Mouse (Mus musculus): ENCODE results near the gene Dlx6. TPM values are rescaled to one million over a fixed set of nuclear protein-coding genes. Genes with fewer than 3 reads are reported as not detected.

Gene Dlx6
- 4.4 and 5.8 TPM in 2 replicates for polyA plus RNA-seq (2014; fragmentation: Nextera tagmentation; extraction: Ambion mirVana)

DNA sequence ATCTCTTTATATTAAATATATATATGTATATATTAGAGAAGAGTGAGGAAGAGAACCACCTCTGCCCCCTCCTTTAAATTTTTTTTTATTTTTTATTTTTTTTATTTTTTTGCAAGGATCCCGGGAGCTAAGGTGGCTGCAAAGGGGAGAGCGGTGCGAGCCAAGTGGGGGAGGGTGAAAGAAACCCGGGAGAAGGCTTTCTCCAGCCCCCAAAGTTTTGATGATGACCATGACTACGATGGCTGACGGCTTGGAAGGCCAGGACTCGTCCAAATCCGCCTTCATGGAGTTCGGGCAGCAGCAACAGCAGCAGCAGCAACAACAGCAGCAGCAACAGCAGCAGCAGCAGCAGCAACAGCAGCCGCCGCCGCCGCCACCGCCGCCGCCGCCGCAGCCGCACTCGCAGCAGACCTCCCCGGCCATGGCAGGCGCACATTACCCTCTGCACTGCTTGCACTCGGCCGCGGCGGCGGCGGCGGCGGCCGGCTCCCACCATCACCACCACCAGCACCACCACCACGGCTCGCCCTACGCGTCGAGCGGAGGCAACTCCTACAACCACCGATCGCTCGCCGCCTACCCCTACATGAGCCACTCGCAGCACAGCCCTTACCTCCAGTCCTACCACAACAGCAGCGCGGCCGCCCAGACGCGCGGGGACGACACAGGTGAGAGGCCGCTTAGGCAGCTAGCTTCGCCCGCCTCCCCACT is at the start of gene Dlx6:
Dlx6 (plus strand) TSS at position 175 of the 711 bp plus-strand sequence.
- no peaks in the 10 kb centered on the region for H3K36me3 ChIP-seq (ENCODE audit: control insufficient read depth, insufficient read depth, low read length)
- ATAC-seq (peak; percentile 44), DNase-seq (ENCODE audit: low spot score) (no peak)
- no peaks in the 10 kb centered on the region; the same call in 1 of the 2 replicates for H3K4me1 ChIP-seq (ENCODE audit: control insufficient read depth, insufficient read depth, low read length)
- H3K4me2 ChIP-seq (ENCODE audit: low read length), result peak within 1 kb of the TSS; percentile 65
- peak within 1 kb of the TSS; percentile 86 for H3K9ac ChIP-seq (ENCODE audit: low read length)
- H3K27me3 ChIP-seq (replicated peaks; ENCODE audit: control insufficient read depth, insufficient read depth, low read length), result peaks cover 45% of the 10 kb centered on the region
- under 1% methylated on average over 37 of the region's 52 CpGs for WGBS
- H3K27ac ChIP-seq (ENCODE audit: low read depth, low read length), result peak within 1 kb of the TSS; percentile 98
- no peaks in the 10 kb centered on the region for H3K9me3 ChIP-seq (replicated peaks; ENCODE audit: control insufficient read depth, low read length)
- peak within 1 kb of the TSS; percentile 50 for H3K4me3 ChIP-seq (ENCODE audit: low read depth, low read length)

DNA sequence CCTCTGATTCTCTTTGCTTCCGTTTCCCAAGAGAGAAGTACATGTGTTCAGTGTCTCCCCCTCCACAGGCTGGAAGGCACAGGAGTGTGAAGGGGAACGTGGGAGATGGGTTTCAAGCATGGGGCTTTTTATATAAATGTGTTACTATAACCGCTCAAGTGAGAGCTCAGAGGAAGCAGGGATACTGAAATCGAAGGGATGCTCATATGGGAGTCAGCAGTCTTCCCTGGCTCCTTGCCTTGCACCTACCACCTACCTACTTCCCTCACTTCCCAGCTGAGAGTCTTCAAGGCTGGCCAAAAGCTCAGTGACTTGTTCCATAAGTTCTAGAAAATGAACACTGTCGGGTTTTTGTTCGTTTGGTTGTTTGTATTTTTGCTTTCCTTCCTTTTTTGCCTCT is 46.3 kb upstream of the Dlx6 start:
- H3K27ac ChIP-seq (ENCODE audit: low read depth, low read length), result no peak overlapping the region

GRCm38 (mm10) chr6:6818036-6818788 is 44.9 kb upstream of the Dlx6 start:
- ATAC-seq (no peak), DNase-seq (ENCODE audit: low spot score) (no peak)
- Histone ChIP-seq H3K27ac (ENCODE audit: low read depth, low read length) (no peak overlapping the region), H3K4me1 (ENCODE audit: control insufficient read depth, insufficient read depth, low read length) (no peaks in the 10 kb centered on the region), H3K36me3 (ENCODE audit: control insufficient read depth, insufficient read depth, low read length) (peaks cover 1% of the 10 kb centered on the region; the same call in 1 of the 2 replicates), H3K9ac (ENCODE audit: low read length) (no peak overlapping the region), H3K27me3 (replicated peaks; ENCODE audit: control insufficient read depth, insufficient read depth, low read length) (no peaks in the 10 kb centered on the region), H3K4me3 (ENCODE audit: low read depth, low read length) (no peak overlapping the region), H3K4me2 (ENCODE audit: low read length) (no peak overlapping the region), H3K9me3 (replicated peaks; ENCODE audit: control insufficient read depth, low read length) (no peaks in the 10 kb centered on the region)
- WGBS, result 58% methylated on average over 9 of the region's 9 CpGs

More for the DNA sequence above, 46.3 kb upstream of the Dlx6 start:
- WGBS, result 80% methylated on average over 6 of the region's 6 CpGs
- ATAC-seq, result no peak
- H3K4me2 ChIP-seq (ENCODE audit: low read length), result no peak overlapping the region
- H3K9me3 ChIP-seq (replicated peaks; ENCODE audit: control insufficient read depth, low read length), result no peaks in the 10 kb centered on the region
- DNase-seq (ENCODE audit: low spot score), result no peak
- no peaks in the 10 kb centered on the region for H3K27me3 ChIP-seq (replicated peaks; ENCODE audit: control insufficient read depth, insufficient read depth, low read length)
- H3K4me1 ChIP-seq (ENCODE audit: control insufficient read depth, insufficient read depth, low read length), result no peaks in the 10 kb centered on the region
- no peak overlapping the region for H3K4me3 ChIP-seq (ENCODE audit: low read depth, low read length)
- no peaks in the 10 kb centered on the region for H3K36me3 ChIP-seq (ENCODE audit: control insufficient read depth, insufficient read depth, low read length)
- no peak overlapping the region for H3K9ac ChIP-seq (ENCODE audit: low read length)

- Histone ChIP-seq H3K27ac (ENCODE audit: low read depth, low read length) (no peak overlapping the region), H3K4me1 (ENCODE audit: control insufficient read depth, insufficient read depth, low read length) (no peaks in the 10 kb centered on the region), H3K9me3 (replicated peaks; ENCODE audit: control insufficient read depth, low read length) (no peaks in the 10 kb centered on the region), H3K4me2 (ENCODE audit: low read length) (peak overlapping the region; percentile 6; the same call in 1 of the 2 replicates), H3K36me3 (ENCODE audit: control insufficient read depth, insufficient read depth, low read length) (peaks cover 5% of the 10 kb centered on the region; the same call in 1 of the 2 replicates), H3K9ac (ENCODE audit: low read length) (no peak overlapping the region), H3K27me3 (replicated peaks; ENCODE audit: control insufficient read depth, insufficient read depth, low read length) (no peaks in the 10 kb centered on the region), H3K4me3 (ENCODE audit: low read depth, low read length) (no peak overlapping the region)
- ATAC-seq, result peak; percentile 8; the same call in 1 of the 2 replicates
- 9% methylated on average over 7 of the region's 7 CpGs for WGBS
- no peak for DNase-seq (ENCODE audit: low spot score)
These were observed 44.0 kb upstream of the Dlx6 start for GRCm38 (mm10) chr6:6819134-6819533.

DNA sequence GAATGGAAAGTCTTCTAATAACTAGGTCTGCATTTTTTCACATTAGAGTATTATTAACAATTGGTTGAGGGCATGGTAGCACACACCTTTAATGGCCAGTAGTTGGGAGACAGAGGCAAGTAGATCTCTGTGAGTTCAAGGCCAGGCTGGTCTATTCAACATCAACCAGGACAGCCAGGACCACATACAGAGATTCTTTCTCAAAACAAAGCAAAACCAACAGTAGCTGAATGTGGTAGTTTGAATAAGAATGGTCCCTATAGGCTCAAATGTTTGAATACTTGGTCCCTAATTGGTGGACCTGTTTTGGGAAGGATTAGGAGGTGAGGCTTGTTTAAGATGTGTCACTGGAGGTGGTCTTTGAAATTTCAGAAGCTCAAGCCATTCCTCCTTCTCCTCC is 37.8 kb upstream of the Dlx6 start:
- Histone ChIP-seq H3K4me3 (ENCODE audit: low read depth, low read length) (no peak overlapping the region), H3K9me3 (replicated peaks; ENCODE audit: control insufficient read depth, low read length) (no peaks in the 10 kb centered on the region), H3K27ac (ENCODE audit: low read depth, low read length) (no peak overlapping the region), H3K4me1 (ENCODE audit: control insufficient read depth, insufficient read depth, low read length) (no peaks in the 10 kb centered on the region), H3K4me2 (ENCODE audit: low read length) (no peak overlapping the region), H3K27me3 (replicated peaks; ENCODE audit: control insufficient read depth, insufficient read depth, low read length) (no peaks in the 10 kb centered on the region), H3K9ac (ENCODE audit: low read length) (no peak overlapping the region), H3K36me3 (ENCODE audit: control insufficient read depth, insufficient read depth, low read length) (peaks cover 5% of the 10 kb centered on the region; the same call in 1 of the 2 replicates)
- ATAC-seq (no peak), DNase-seq (ENCODE audit: low spot score) (no peak)

GRCm38 (mm10) chr6:6826861-6827260 is 36.3 kb upstream of the Dlx6 start:
- 100% methylated on average over 1 of the region's 1 CpGs for WGBS

GRCm38 (mm10) chr6:6830446-6830845 is 32.7 kb upstream of the Dlx6 start:
- Histone ChIP-seq H3K4me2 (ENCODE audit: low read length) (no peak overlapping the region), H3K4me3 (ENCODE audit: low read depth, low read length) (no peak overlapping the region), H3K27me3 (replicated peaks; ENCODE audit: control insufficient read depth, insufficient read depth, low read length) (no peaks in the 10 kb centered on the region), H3K9me3 (replicated peaks; ENCODE audit: control insufficient read depth, low read length) (no peaks in the 10 kb centered on the region), H3K9ac (ENCODE audit: low read length) (no peak overlapping the region), H3K4me1 (ENCODE audit: control insufficient read depth, insufficient read depth, low read length) (no peaks in the 10 kb centered on the region), H3K36me3 (ENCODE audit: control insufficient read depth, insufficient read depth, low read length) (no peaks in the 10 kb centered on the region), H3K27ac (ENCODE audit: low read depth, low read length) (no peak overlapping the region)
- ATAC-seq, result no peak
- no peak for DNase-seq (ENCODE audit: low spot score)
- WGBS, result 77% methylated on average over 7 of the region's 7 CpGs

More at GRCm38 (mm10) chr6:6826861-6827260, 36.3 kb upstream of the Dlx6 start:
- Histone ChIP-seq H3K4me3 (ENCODE audit: low read depth, low read length) (no peak overlapping the region), H3K4me2 (ENCODE audit: low read length) (no peak overlapping the region), H3K4me1 (ENCODE audit: control insufficient read depth, insufficient read depth, low read length) (no peaks in the 10 kb centered on the region), H3K27me3 (replicated peaks; ENCODE audit: control insufficient read depth, insufficient read depth, low read length) (no peaks in the 10 kb centered on the region), H3K27ac (ENCODE audit: low read depth, low read length) (no peak overlapping the region), H3K36me3 (ENCODE audit: control insufficient read depth, insufficient read depth, low read length) (peaks cover 5% of the 10 kb centered on the region; the same call in 1 of the 2 replicates), H3K9me3 (replicated peaks; ENCODE audit: control insufficient read depth, low read length) (no peaks in the 10 kb centered on the region), H3K9ac (ENCODE audit: low read length) (no peak overlapping the region)
- ATAC-seq, result no peak
- no peak for DNase-seq (ENCODE audit: low spot score)

GRCm38 (mm10) chr6:6833301-6833700 is 29.8 kb upstream of the Dlx6 start:
- 83% methylated on average over 3 of the region's 3 CpGs for WGBS
- no peaks in the 10 kb centered on the region for H3K9me3 ChIP-seq (replicated peaks; ENCODE audit: control insufficient read depth, low read length)

DNA sequence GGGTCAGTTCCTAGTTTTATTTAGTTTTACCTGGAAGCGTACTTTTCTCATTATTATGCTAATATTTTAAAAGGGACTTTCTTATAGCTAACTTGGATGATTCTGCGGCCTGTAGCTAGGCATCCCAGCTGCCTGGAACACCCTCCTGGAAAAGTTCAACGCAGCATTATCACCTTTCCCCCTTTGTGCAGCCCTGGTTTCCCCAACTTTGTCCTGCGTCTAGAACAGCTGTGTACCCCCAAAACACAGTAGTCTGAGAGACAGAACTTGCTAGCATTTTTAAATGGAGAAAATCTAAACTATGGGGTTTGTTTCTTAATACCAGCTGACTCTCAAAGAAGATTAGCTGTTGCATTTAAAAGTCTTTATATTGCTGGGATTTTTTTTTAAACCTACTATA is 14.6 kb upstream of the Dlx6 start:
- no peak for ATAC-seq
- no peak overlapping the region for H3K27ac ChIP-seq (ENCODE audit: low read depth, low read length)
- H3K27me3 ChIP-seq (replicated peaks; ENCODE audit: control insufficient read depth, insufficient read depth, low read length), result peaks cover 56% of the 10 kb centered on the region
- no peak for DNase-seq (ENCODE audit: low spot score)
- WGBS, result 10% methylated on average over 4 of the region's 4 CpGs
- H3K4me3 ChIP-seq (ENCODE audit: low read depth, low read length), result no peak overlapping the region
- peak overlapping the region; percentile 3; the same call in 1 of the 2 replicates for H3K4me2 ChIP-seq (ENCODE audit: low read length)
- no peaks in the 10 kb centered on the region for H3K9me3 ChIP-seq (replicated peaks; ENCODE audit: control insufficient read depth, low read length)
- no peak overlapping the region for H3K9ac ChIP-seq (ENCODE audit: low read length)
- H3K36me3 ChIP-seq (ENCODE audit: control insufficient read depth, insufficient read depth, low read length), result no peaks in the 10 kb centered on the region
- H3K4me1 ChIP-seq (ENCODE audit: control insufficient read depth, insufficient read depth, low read length), result no peaks in the 10 kb centered on the region

More at GRCm38 (mm10) chr6:6833301-6833700, 29.8 kb upstream of the Dlx6 start:
- Histone ChIP-seq H3K27me3 (replicated peaks; ENCODE audit: control insufficient read depth, insufficient read depth, low read length) (no peaks in the 10 kb centered on the region), H3K4me3 (ENCODE audit: low read depth, low read length) (no peak overlapping the region), H3K9ac (ENCODE audit: low read length) (no peak overlapping the region), H3K27ac (ENCODE audit: low read depth, low read length) (no peak overlapping the region), H3K4me1 (ENCODE audit: control insufficient read depth, insufficient read depth, low read length) (no peaks in the 10 kb centered on the region), H3K36me3 (ENCODE audit: control insufficient read depth, insufficient read depth, low read length) (no peaks in the 10 kb centered on the region), H3K4me2 (ENCODE audit: low read length) (no peak overlapping the region)
- DNase-seq (ENCODE audit: low spot score) (no peak), ATAC-seq (no peak)
